Mouse (Mus musculus) CH12.LX (cell line): Measurements from ENCODE around the gene Rab8b. TPM values are rescaled to one million over a fixed set of nuclear protein-coding genes. Genes with fewer than 3 reads are reported as not detected.

Experiments
- DNase-seq: peaks from one replicate; pipeline ENCODE4 v3.0.0-alpha.2; 2013; ENCODE audit errors: extremely low read depth
- H3K27ac ChIP-seq: 2 replicates; pipeline ENCODE4 v1.5.1; 2012; ENCODE audit warnings: low read depth, mild to moderate bottlenecking, control low read depth, moderate library complexity; ENCODE audit not compliant: insufficient read depth
- H3K27me3 ChIP-seq: replicated peaks from 2 replicates; pipeline ENCODE3; 2012; ENCODE audit warnings: inconsistent platforms
- H3K36me3 ChIP-seq, 2 experiments: replicated peaks in 1 of 2; 2 replicates each; pipeline versions ENCODE3 to v1.6.1; 2012; ENCODE audit warnings: inconsistent platforms in 1 of 2, low read length in 1 of 2, mild to moderate bottlenecking in 1 of 2, mixed read lengths in 1 of 2, moderate library complexity in 1 of 2; ENCODE audit not compliant: control insufficient read depth in 1 of 2, insufficient read depth in 1 of 2
- H3K4me1 ChIP-seq, 2 experiments: 2 replicates each; pipeline ENCODE4 v1.6.1; 2012; ENCODE audit warnings: inconsistent platforms in 1 of 2, moderate library complexity in 1 of 2; ENCODE audit not compliant: insufficient read depth in 2 of 2, control insufficient read depth in 1 of 2
- H3K4me2 ChIP-seq: 2 replicates; pipeline ENCODE4 v1.6.1; 2012; ENCODE audit warnings: low read depth, mild to moderate bottlenecking, control low read depth; ENCODE audit not compliant: poor library complexity, insufficient read depth, severe bottlenecking
- H3K4me3 ChIP-seq, 3 experiments: fragments of 150-350 bp in 1 of 3; sonication (generic) in 1 of 3; replicated peaks in 1 of 3; 2 replicates each; pipeline versions ENCODE3 to v1.5.1; 2011 to 2012; ENCODE audit warnings: low read depth in 2 of 3, low read length in 2 of 3, mild to moderate bottlenecking in 2 of 3, moderate library complexity in 2 of 3, control low read depth in 1 of 3, improper control_type of control experiment in 1 of 3, inconsistent platforms in 1 of 3, mixed read lengths in 1 of 3; ENCODE audit not compliant: poor library complexity in 1 of 3
- H3K79me2 ChIP-seq: replicated peaks from 2 replicates; pipeline ENCODE4 v1.6.1; 2012; ENCODE audit warnings: mild to moderate bottlenecking, moderate library complexity; ENCODE audit not compliant: control insufficient read depth, poor library complexity, insufficient read depth, severe bottlenecking; ENCODE audit errors: extremely low read depth
- H3K9ac ChIP-seq: 2 replicates; pipeline ENCODE4 v1.6.1; 2012; ENCODE audit warnings: low read depth, mild to moderate bottlenecking, control low read depth, moderate library complexity; ENCODE audit not compliant: insufficient read depth
- H3K9me3 ChIP-seq: replicated peaks from 2 replicates; pipeline ENCODE3; 2012; ENCODE audit warnings: low read length, inconsistent platforms, mixed read lengths
- BHLHE40 ChIP-seq: IDR thresholded peaks from 2 replicates; pipeline ENCODE4 v1.6.1; 2011; ENCODE audit warnings: mild to moderate bottlenecking, low read depth, low read length, improper control_type of control experiment
- CHD2 ChIP-seq: IDR thresholded peaks from 2 replicates; pipeline ENCODE4 v1.6.1; 2011; ENCODE audit warnings: low read length, improper control_type of control experiment
- CTCF ChIP-seq, 2 experiments: IDR thresholded peaks in 1 of 2; conservative IDR thresholded peaks in 1 of 2; 2 replicates each; pipeline ENCODE4 v1.5.1; 2011 to 2012; ENCODE audit warnings: low read depth in 2 of 2, low read length in 2 of 2, improper control_type of control experiment in 1 of 2, inconsistent platforms in 1 of 2, mild to moderate bottlenecking in 1 of 2, moderate library complexity in 1 of 2
- E2F4 ChIP-seq: IDR thresholded peaks from 2 replicates; pipeline ENCODE4 v1.6.1; 2011; ENCODE audit warnings: low read depth, low read length, improper control_type of control experiment; ENCODE audit not compliant: insufficient replicate concordance
- ELF1 ChIP-seq: IDR thresholded peaks from 2 replicates; pipeline ENCODE4 v1.6.1; 2014; ENCODE audit warnings: low read depth, mild to moderate bottlenecking, inconsistent platforms, low read length, improper control_type of control experiment
- ETS1 ChIP-seq: conservative IDR thresholded peaks from 2 replicates; pipeline ENCODE4 v1.6.1; 2012; ENCODE audit warnings: low read depth, mild to moderate bottlenecking, inconsistent platforms, low read length, improper control_type of control experiment, moderate library complexity
- GABPA ChIP-seq: IDR thresholded peaks from 2 replicates; pipeline ENCODE4 v1.6.1; 2012; ENCODE audit warnings: low read depth, low read length, improper control_type of control experiment, inconsistent platforms; ENCODE audit not compliant: insufficient replicate concordance
- JUN ChIP-seq: IDR thresholded peaks from 2 replicates; pipeline ENCODE4 v1.6.1; 2011; ENCODE audit warnings: low read depth, mild to moderate bottlenecking, low read length, improper control_type of control experiment, moderate library complexity; ENCODE audit not compliant: insufficient read depth
- KAT2A ChIP-seq: IDR thresholded peaks from 2 replicates; pipeline ENCODE4 v1.6.1; 2012; ENCODE audit warnings: low read length, improper control_type of control experiment, inconsistent platforms; ENCODE audit not compliant: insufficient replicate concordance
- MEF2A ChIP-seq: IDR thresholded peaks from 2 replicates; pipeline ENCODE4 v1.6.1; 2014; ENCODE audit warnings: low read depth, mild to moderate bottlenecking, inconsistent platforms, low read length, improper control_type of control experiment, borderline replicate concordance
- NELFE ChIP-seq: IDR thresholded peaks from 2 replicates; pipeline ENCODE4 v1.6.1; 2011; ENCODE audit warnings: low read depth, low read length, improper control_type of control experiment
- PAX5 ChIP-seq: IDR thresholded peaks from 2 replicates; pipeline ENCODE4 v1.6.1; 2012; ENCODE audit warnings: low read length, inconsistent platforms, mixed read lengths
- RAD21 ChIP-seq: IDR thresholded peaks from 2 replicates; pipeline ENCODE4 v1.6.1; 2011; ENCODE audit warnings: low read depth, mild to moderate bottlenecking, low read length, improper control_type of control experiment, moderate library complexity
- RCOR1 ChIP-seq: conservative IDR thresholded peaks from 2 replicates; pipeline ENCODE4 v1.6.1; 2012; ENCODE audit warnings: low read depth, mild to moderate bottlenecking, inconsistent platforms, low read length, improper control_type of control experiment
- SIN3A ChIP-seq: IDR thresholded peaks from 2 replicates; pipeline ENCODE4 v1.6.1; 2012; ENCODE audit warnings: low read length, improper control_type of control experiment, inconsistent platforms
- SMC3 ChIP-seq: IDR thresholded peaks from 2 replicates; pipeline ENCODE4 v1.6.1; 2011; ENCODE audit warnings: low read depth, low read length, improper control_type of control experiment
- TBP ChIP-seq: conservative IDR thresholded peaks from 2 replicates; pipeline ENCODE4 v1.6.1; 2011; ENCODE audit warnings: low read depth, low read length, improper control_type of control experiment
- TCF12 ChIP-seq: IDR thresholded peaks from 2 replicates; pipeline ENCODE4 v1.6.1; 2014; ENCODE audit warnings: low read depth, mild to moderate bottlenecking, inconsistent platforms, low read length, improper control_type of control experiment
- UBTF ChIP-seq: IDR thresholded peaks from 2 replicates; pipeline ENCODE4 v1.6.1; 2012; ENCODE audit warnings: low read depth, mild to moderate bottlenecking, inconsistent platforms, low read length, improper control_type of control experiment, moderate library complexity
- USF1 ChIP-seq: IDR thresholded peaks from 2 replicates; pipeline ENCODE4 v1.6.1; 2014; ENCODE audit warnings: low read depth, mild to moderate bottlenecking, inconsistent platforms, low read length, improper control_type of control experiment
- ZC3H11A ChIP-seq: IDR thresholded peaks from 2 replicates; pipeline ENCODE4 v1.6.1; 2012; ENCODE audit warnings: low read depth, mild to moderate bottlenecking, inconsistent platforms, low read length, improper control_type of control experiment
- ZMIZ1 ChIP-seq: IDR thresholded peaks from 2 replicates; pipeline ENCODE4 v1.6.1; 2012; ENCODE audit warnings: low read depth, mild to moderate bottlenecking, inconsistent platforms, low read length, improper control_type of control experiment
- ZNF384 ChIP-seq: IDR thresholded peaks from 2 replicates; pipeline ENCODE4 v1.6.1; 2012; ENCODE audit warnings: low read depth, low read length, improper control_type of control experiment, inconsistent platforms
- dilution Hi-C: fragments of 300-500 bp; cut with MboI; formaldehyde crosslinking; loops from 2 replicates; pipeline ENCODE4 v1.14.3; 2020; ENCODE audit warnings: low sequenced_read_pairs; ENCODE audit not compliant: extremely low pct_unique_long_range_greater_than_20kb, extremely low pct_ligation_motif_present
- in situ Hi-C: fragments of 300-500 bp; cut with MboI; formaldehyde crosslinking; loops from 3 replicates; pipeline ENCODE4 v1.14.3; 2019; ENCODE audit warnings: low sequenced_read_pairs, low pct_ligation_motif_present, low pct_unique_long_range_greater_than_20kb, mixed read lengths
- polyA plus RNA-seq: library from polyadenylated mRNA; unstranded; fragments of >175 nt; gene quantifications from 2 replicates; pipeline ENCODE4 v1.2.1, GENCODE M21; 2012; ENCODE audit warnings: low read depth; ENCODE audit not compliant: insufficient read length
- total RNA-seq, 2 experiments: library from RNA; depleted of rRNA; stranded (reverse); fragments of 300-350 nt in 1 of 2; fragments of >200 nt in 1 of 2; gene quantifications; 2 replicates each; pipeline ENCODE4 v1.2.3; 2012 to 2014

The Rab8b gene
- total and polyA plus RNA-seq, 3 experiments: 12.2 to 28.0 (median 26.1) TPM

DNA sequence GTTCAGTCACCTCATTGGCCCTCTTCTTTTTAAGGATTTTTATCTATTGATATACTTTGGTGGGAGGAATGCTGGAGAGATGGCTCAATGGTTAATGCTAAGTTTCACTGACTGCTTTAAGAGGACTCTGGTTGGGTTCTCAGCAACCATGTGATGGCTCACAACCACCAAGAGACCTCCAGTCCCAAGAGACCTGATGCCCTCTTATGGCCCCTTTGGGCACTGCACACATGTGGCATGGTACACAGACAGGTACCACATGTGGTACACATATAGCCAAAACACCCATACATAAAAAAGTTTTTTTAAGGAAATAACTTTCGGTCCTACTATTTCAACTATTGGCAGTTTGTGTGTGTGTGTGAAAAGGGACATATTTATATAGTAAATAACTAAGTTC, 2.6 kb upstream of the Rab8b start:
- Histone ChIP-seq H3K4me2 (no peak overlapping the region), H3K9ac (no peak overlapping the region), H3K27me3 (peaks cover 3% of the 10 kb centered on the region), H3K9me3 (peaks cover 3% of the 10 kb centered on the region), H3K4me3 (no peak overlapping the region), H3K4me1 (peaks cover 2 to 14% of the 10 kb centered on the region in 2 experiments; a peak in 3 of 4 replicates), H3K27ac (no peak overlapping the region), H3K36me3 (peaks cover 0 to 1% of the 10 kb centered on the region in 2 experiments), H3K79me2 (peaks cover 20% of the 10 kb centered on the region)
- dilution Hi-C loops: no loop called here
- DNase-seq: no peak
- TF ChIP-seq CTCF (conservative IDR thresholded peaks at IDR 0.05 in 1 of 2, IDR thresholded peaks at IDR 0.05 in 1 of 2; ENCODE audit: low read depth in 2 of 2, low read length in 2 of 2) (peak in 1 of 2 experiments; percentile 41; a peak in 2 of 4 replicates), SIN3A (no peak), JUN (no peak), ZNF384 (no peak), GABPA (no peak), MEF2A (no peak), TBP (no peak)
- in situ Hi-C loops: no loop called here

DNA sequence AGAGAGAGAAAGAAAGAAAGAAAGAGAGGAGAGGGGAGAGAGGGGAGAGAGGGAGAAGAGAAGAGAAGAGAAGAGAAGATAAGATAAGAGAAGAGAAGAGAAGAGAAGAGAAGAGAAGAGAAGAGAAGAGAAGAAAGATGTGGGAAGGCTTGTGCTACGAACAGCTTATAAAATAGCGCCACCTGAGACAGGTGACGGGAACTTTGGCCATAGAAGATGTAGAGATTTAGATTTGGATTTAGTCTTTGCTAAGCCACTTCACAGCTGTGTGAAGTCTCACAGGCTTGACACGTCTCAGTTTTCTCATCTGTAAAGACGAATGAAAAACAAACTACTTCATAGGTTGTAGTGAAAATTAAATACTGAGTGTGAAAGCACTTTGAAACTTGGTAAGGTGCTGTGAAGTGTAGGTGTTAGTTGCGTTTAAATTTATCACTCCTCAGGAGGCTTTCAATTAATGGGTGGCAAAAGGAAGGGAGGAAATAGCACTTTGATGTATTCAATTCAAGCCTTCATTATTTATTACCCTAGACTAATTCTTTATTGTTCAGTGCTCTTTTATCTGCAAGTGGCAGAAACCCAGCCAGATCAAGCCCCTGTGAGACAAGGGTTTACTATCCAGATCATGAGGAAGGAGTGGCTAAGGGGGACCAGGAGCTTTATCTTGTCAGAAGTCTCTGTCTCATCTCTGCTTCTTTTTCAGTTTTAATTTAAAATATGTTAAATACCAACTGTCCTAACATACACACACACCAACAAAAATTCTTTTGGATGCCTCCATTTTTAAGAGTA, 1.2 kb upstream of the Rab8b start:
- Histone ChIP-seq H3K79me2 (peaks cover 33% of the 10 kb centered on the region), H3K36me3 (peaks cover 0 to 2% of the 10 kb centered on the region in 2 experiments), H3K9me3 (peaks cover 3% of the 10 kb centered on the region), H3K4me1 (peaks cover 9 to 28% of the 10 kb centered on the region in 2 experiments; a peak in 3 of 4 replicates), H3K4me3 (no peak overlapping the region), H3K4me2 (peak overlapping the region; percentile 97; the same call in 1 of the 2 replicates), H3K27me3 (peaks cover 3% of the 10 kb centered on the region), H3K9ac (no peak overlapping the region), H3K27ac (no peak overlapping the region)
- TF ChIP-seq GABPA (no peak), BHLHE40 (no peak), RAD21 (peak; percentile 19), CTCF (conservative IDR thresholded peaks at IDR 0.05 in 1 of 2, IDR thresholded peaks at IDR 0.05 in 1 of 2; ENCODE audit: low read depth in 2 of 2, low read length in 2 of 2) (peak in 1 of 2 experiments; percentile 45; a peak in 2 of 4 replicates), ZMIZ1 (no peak)
- no peak for DNase-seq
- in situ Hi-C loops (no loop called here), dilution Hi-C loops (no loop called here)

DNA sequence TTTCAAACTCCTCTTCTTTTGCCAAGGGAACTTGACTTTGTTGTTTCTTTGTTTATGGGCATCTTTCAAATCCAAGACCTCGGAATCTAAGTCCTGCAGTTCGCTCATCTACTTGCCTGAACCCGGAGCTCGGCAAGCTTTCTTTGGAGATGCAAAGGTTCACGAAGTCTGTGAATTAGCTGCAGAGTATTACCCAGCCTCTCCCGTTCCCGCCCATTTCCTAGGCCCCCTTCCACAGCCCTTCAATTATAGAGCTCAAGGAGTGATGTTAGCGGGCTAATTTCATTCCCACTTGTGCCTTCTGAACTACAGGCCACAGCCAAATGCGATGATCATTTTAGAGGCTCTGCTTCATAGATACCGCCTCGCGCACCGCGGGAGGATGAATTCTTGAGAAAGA, 494 bp upstream of the Rab8b start:
- in situ Hi-C loops: no loop called here
- H3K4me2 ChIP-seq: peak overlapping the region; percentile 97
- DNase-seq: no peak
- H3K27ac ChIP-seq: no peak overlapping the region
- dilution Hi-C loops: no loop called here
- peak overlapping the region; percentile 58 for H3K9ac ChIP-seq
- H3K9me3 ChIP-seq: peaks cover 3% of the 10 kb centered on the region
- H3K4me1 ChIP-seq: peaks cover 14 to 35% of the 10 kb centered on the region in 2 experiments
- peaks cover 39% of the 10 kb centered on the region for H3K79me2 ChIP-seq
- peaks cover 3% of the 10 kb centered on the region for H3K27me3 ChIP-seq
- peak overlapping the region; percentile 54 to 97 (median 66) for H3K4me3 ChIP-seq
- peaks cover 0 to 6% of the 10 kb centered on the region in 2 experiments for H3K36me3 ChIP-seq
- TF ChIP-seq ETS1: no peak
- TF ChIP-seq USF1: no peak
- no peak for TF ChIP-seq CHD2
- no peak for TF ChIP-seq SIN3A
- no peak for TF ChIP-seq ZNF384
- TF ChIP-seq JUN: no peak
- TF ChIP-seq RAD21: no peak
- TF ChIP-seq MEF2A: no peak
- no peak for TF ChIP-seq PAX5
- TF ChIP-seq ZC3H11A: no peak
- TF ChIP-seq ELF1: no peak
- TF ChIP-seq E2F4: no peak
- no peak for TF ChIP-seq TCF12
- TF ChIP-seq GABPA: no peak
- no peak for TF ChIP-seq NELFE
- no peak for TF ChIP-seq KAT2A
- no peak for TF ChIP-seq RCOR1
- TF ChIP-seq SMC3: no peak
- TF ChIP-seq UBTF: no peak
